Mouse (Mus musculus) liver, embryonic 13.5 days (tissue): Measurements from ENCODE around the gene Lrrc43. TPM values are rescaled to one million over a fixed set of nuclear protein-coding genes. Genes with fewer than 3 reads are reported as not detected.

Experiments
- ATAC-seq: fragments of 200-750 bp; cut with Nextera tagmentation; 2 replicates; pipeline ENCODE4 v1.8.0; 2017; ENCODE audit warnings: low read depth, mild to moderate bottlenecking, moderate number of reproducible peaks, moderate library complexity
- DNase-seq: peaks from one replicate; pipeline ENCODE4 v3.0.0; 2022
- H3K27ac ChIP-seq: fragments of 300-500 bp; sonication (generic); 2 replicates; pipeline ENCODE4 v1.5.1; 2015; ENCODE audit warnings: moderate library complexity, mild to moderate bottlenecking, inconsistent platforms
- H3K27me3 ChIP-seq: fragments of 300-500 bp; sonication (generic); 2 replicates; pipeline ENCODE4 v1.6.1; 2015; ENCODE audit warnings: mild to moderate bottlenecking, inconsistent platforms
- H3K36me3 ChIP-seq: fragments of 300-500 bp; sonication (generic); 2 replicates; pipeline ENCODE4 v1.6.1; 2015; ENCODE audit warnings: mild to moderate bottlenecking, inconsistent platforms
- H3K4me1 ChIP-seq: fragments of 300-500 bp; sonication (generic); replicated peaks from 2 replicates; pipeline ENCODE4 v1.6.1; 2015; ENCODE audit warnings: inconsistent platforms
- H3K4me2 ChIP-seq: fragments of 300-500 bp; sonication (generic); 2 replicates; pipeline ENCODE4 v1.6.1; 2015; ENCODE audit warnings: inconsistent platforms, mild to moderate bottlenecking, moderate library complexity
- H3K4me3 ChIP-seq: fragments of 300-500 bp; sonication (generic); replicated peaks from 2 replicates; pipeline ENCODE4 v1.5.1; 2015; ENCODE audit warnings: mild to moderate bottlenecking, inconsistent platforms
- H3K9ac ChIP-seq: fragments of 300-500 bp; sonication (generic); 2 replicates; pipeline ENCODE4 v1.6.1; 2015; ENCODE audit warnings: mild to moderate bottlenecking, inconsistent platforms
- H3K9me3 ChIP-seq: fragments of 300-500 bp; sonication (generic); replicated peaks from 2 replicates; pipeline ENCODE4 v1.6.1; 2016; ENCODE audit warnings: inconsistent platforms
- WGBS: fragments of 180-500 bp; shearing (Covaris S2); methylation state at CpG from one replicate; pipeline ENCODE4 v1.1.7; 2015; ENCODE audit not compliant: insufficient replicate concordance; 5-methylcytosine and 5-hydroxymethylcytosine counted together
- polyA plus RNA-seq: library from polyadenylated mRNA; unstranded; fragments of >200 nt; fragmentation: Nextera tagmentation; extraction: Ambion mirVana; gene quantifications from 2 replicates; pipeline ENCODE4 v1.2.1, GENCODE M21; 2015

Lrrc43 gene
- polyA plus RNA-seq, 1 experiment from 2014 or later: not detected

DNA sequence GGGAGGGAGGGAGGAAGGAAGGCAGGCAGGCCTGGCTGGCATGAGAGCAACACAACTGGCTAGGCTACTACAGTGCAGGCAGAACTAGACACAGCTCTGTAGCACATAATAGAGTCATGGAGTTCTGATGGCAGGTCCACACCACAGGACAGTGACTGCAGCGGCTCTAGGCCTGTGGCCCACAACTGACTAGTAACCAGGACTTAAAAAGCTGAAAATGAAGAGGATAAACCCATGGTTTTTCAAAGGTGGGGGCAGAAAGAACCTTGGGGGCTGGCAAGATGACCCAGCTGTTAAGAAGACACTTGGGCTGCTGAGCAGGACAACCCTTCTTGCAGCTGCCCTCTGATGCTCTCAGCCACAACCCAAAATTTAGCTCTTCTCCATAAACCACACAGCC lies 32.5 kb downstream of the Lrrc43 start:
- no peaks in the 10 kb centered on the region for H3K9me3 ChIP-seq
- no peak overlapping the region for H3K9ac ChIP-seq
- H3K4me2 ChIP-seq: no peak overlapping the region
- ATAC-seq (no peak), DNase-seq (no peak)
- 86% methylated on average over 1 of the region's 1 CpGs for WGBS
- no peaks in the 10 kb centered on the region for H3K27me3 ChIP-seq
- H3K4me1 ChIP-seq: peaks cover 36% of the 10 kb centered on the region
- H3K4me3 ChIP-seq: no peak overlapping the region
- H3K27ac ChIP-seq: no peak overlapping the region
- peaks cover 34% of the 10 kb centered on the region for H3K36me3 ChIP-seq

DNA sequence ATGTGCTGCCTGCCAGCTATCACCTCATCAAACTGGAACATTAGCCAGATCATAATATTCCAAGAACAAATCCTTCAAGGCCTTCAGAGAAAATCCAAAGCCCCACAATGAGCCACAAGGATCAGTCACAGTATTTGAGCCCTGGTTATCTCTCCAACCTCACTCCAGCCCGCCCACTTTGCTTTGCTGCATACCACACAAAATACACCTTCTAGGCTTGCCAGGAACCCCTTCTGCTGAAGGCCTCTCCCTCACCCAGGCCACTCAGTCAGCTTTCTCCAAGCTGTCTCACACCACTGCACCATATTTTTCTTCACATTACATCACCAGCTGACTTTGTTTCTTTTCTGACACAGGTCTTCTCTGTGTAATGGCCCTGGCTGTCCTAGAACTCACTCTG lies 33.1 kb downstream of the Lrrc43 start:
- H3K4me1 ChIP-seq: peaks cover 36% of the 10 kb centered on the region
- ATAC-seq (no peak), DNase-seq (no peak)
- peaks cover 28% of the 10 kb centered on the region for H3K36me3 ChIP-seq
- no peaks in the 10 kb centered on the region for H3K9me3 ChIP-seq
- no peak overlapping the region; the same call in 1 of the 2 replicates for H3K4me3 ChIP-seq
- H3K27ac ChIP-seq: no peak overlapping the region
- WGBS: 52% methylated on average over 1 of the region's 1 CpGs
- H3K4me2 ChIP-seq: peak overlapping the region; percentile 94
- H3K9ac ChIP-seq: no peak overlapping the region
- no peaks in the 10 kb centered on the region for H3K27me3 ChIP-seq

DNA sequence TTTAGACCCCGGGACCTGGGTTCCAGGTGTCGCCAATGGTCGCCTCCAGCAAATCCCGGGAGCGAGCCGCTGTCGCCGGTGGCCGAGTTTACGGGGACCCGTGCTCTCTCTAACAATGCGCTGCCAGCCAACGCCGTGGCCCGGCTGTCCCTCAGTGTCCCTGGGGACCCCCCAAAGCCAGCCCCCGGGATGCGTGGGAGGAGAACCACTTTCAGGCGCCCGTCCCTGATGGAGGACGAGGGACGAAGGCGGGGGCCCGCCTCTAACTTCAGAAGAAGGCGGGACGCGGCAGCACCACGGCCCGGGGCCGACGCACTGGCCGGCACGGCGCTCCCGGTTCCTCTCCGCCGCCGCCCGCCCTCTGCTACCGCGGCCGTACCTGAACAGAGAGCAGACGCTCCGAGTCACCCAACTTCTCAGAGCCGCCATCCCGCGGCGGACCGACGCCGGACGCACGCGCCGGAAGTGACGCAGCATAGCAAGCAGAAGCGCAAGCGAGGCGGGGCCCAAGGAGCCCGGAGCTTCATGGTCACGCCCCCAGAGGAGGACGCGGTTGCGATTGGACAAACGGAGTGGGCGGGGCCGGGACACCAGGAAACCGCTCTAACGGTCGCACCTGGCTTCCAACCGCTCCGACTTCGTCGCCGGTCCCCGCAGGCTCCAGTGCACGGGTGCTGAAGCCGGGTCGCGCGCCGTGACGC lies 34.7 kb downstream of the Lrrc43 start, which contains the start of gene Diablo:
Diablo (minus strand) TSS at position 485 of the 701 bp plus-strand sequence.
- Histone ChIP-seq H3K4me3 (peak within 1 kb of the TSS; percentile 93), H3K4me2 (peak within 1 kb of the TSS; percentile 94), H3K36me3 (peaks cover 19% of the 10 kb centered on the region), H3K27me3 (no peaks in the 10 kb centered on the region), H3K9ac (peak within 1 kb of the TSS; percentile 86), H3K27ac (peak within 1 kb of the TSS; percentile 74), H3K9me3 (no peaks in the 10 kb centered on the region), H3K4me1 (peaks cover 36% of the 10 kb centered on the region)
- DNase-seq (peak; percentile 99), ATAC-seq (peak; percentile 95)
- WGBS: under 1% methylated on average over 78 of the region's 82 CpGs

DNA sequence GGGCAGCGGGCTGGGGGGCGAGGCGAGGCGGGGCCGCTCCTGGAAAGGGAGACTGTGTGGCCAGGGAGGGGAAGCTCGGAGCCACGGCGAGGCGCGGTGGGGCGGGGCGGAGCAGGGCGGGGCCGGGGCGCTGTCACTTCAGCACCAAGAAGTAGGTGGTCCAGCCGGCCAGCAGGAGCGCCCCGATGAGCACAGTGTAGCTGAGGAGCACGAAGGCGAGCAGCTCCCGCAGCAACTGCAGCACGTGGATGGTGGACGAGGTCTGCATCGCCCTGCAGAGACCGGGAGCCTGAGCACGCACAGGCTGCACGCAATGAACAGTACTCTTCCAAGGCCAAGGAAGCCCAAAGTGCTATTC lies 35.3 kb downstream of the Lrrc43 start:
- no peak for DNase-seq
- Histone ChIP-seq H3K4me1 (peaks cover 36% of the 10 kb centered on the region), H3K4me2 (peak overlapping the region; percentile 94), H3K4me3 (peak overlapping the region; percentile 93), H3K36me3 (peaks cover 19% of the 10 kb centered on the region), H3K9me3 (no peaks in the 10 kb centered on the region), H3K27me3 (no peaks in the 10 kb centered on the region), H3K9ac (peak overlapping the region; percentile 73), H3K27ac (peak overlapping the region; percentile 72)
- peak; percentile 92 for ATAC-seq
- WGBS: 1% methylated on average over 27 of the region's 27 CpGs

DNA sequence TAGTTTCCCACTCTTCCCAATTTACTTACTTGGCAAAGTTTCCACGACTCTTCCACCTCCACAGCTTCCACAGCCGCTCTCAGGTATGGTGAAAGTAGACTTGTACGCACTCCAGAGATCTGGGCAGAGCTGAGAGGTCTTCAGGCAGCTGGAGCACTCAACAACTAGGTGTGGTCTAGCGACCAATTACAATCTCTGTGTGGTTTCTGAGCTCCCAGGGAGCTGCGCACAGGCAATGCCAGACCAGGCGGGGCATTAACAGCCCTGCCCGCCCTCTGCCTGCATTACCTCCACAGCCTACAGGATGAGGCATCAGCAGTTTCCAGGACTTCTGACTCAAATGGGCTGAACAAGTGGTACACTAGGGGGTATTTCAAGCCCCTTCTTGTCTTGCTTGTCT lies 36.2 kb downstream of the Lrrc43 start, which contains the start of gene Gm49027:
Gm49027 (minus strand) TSS at position 208 of the 400 bp plus-strand sequence.
- peak within 1 kb of the TSS; percentile 73 for H3K9ac ChIP-seq
- peaks cover 36% of the 10 kb centered on the region for H3K4me1 ChIP-seq
- ATAC-seq (no peak), DNase-seq (no peak)
- H3K27ac ChIP-seq: peak within 1 kb of the TSS; percentile 72
- 67% methylated on average over 7 of the region's 7 CpGs for WGBS
- H3K36me3 ChIP-seq: peaks cover 22% of the 10 kb centered on the region
- peak within 1 kb of the TSS; percentile 93 for H3K4me3 ChIP-seq
- H3K27me3 ChIP-seq: no peaks in the 10 kb centered on the region
- H3K9me3 ChIP-seq: no peaks in the 10 kb centered on the region
- H3K4me2 ChIP-seq: peak within 1 kb of the TSS; percentile 94

DNA sequence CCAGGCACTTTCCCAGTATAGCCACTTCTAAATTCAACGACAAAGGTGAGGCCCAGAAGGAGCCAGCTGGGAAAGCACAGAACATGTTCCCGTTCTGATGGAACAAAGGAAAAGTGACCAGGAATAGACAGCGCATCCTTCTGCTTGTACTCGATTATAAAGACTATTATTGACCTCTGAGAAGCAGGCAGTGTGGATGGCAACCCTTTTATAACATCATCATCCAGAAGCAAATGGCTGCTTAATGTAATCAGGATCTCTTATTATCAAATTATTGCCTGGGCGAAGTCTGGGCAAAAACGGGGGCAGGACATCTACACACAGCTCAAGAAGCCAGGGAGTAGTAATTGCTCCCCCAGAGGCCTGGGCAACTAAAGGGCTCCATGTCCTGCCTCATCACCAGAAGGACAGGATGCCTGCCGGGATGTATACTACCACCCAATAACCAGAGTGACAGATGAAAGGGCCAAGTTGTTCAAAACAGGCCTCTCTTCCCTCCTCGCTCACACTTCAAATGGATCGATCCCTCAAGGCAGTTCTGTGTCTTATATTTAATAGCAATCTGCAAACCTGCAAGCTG lies 36.9 kb downstream of the Lrrc43 start:
- H3K27ac ChIP-seq: no peak overlapping the region
- H3K4me2 ChIP-seq: no peak overlapping the region
- ATAC-seq (no peak), DNase-seq (no peak)
- peaks cover 29% of the 10 kb centered on the region for H3K36me3 ChIP-seq
- no peaks in the 10 kb centered on the region for H3K9me3 ChIP-seq
- H3K4me1 ChIP-seq: peaks cover 36% of the 10 kb centered on the region
- H3K9ac ChIP-seq: no peak overlapping the region
- no peaks in the 10 kb centered on the region for H3K27me3 ChIP-seq
- WGBS: 78% methylated on average over 9 of the region's 9 CpGs
- no peak overlapping the region for H3K4me3 ChIP-seq

DNA sequence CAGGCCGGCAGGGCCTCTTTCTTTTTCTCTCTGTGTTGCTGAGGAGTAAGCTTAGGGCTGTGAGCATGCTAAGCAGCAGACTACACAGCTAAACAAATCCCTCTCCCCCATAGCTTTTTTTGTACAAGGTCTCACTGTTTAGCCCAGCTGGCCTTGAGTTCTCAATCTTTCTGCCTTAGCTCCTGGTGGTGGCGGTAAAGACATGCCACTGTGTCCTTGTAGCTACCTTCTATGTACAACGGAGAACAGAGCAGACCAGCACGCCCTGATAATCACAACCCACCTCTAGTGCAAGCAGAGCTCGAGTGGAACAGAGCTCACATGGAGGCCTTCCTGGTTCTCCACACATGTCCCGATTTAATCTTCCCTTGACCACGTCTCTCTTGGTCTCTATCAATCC lies 39.5 kb downstream of the Lrrc43 start:
- no peaks in the 10 kb centered on the region for H3K27me3 ChIP-seq
- DNase-seq (no peak), ATAC-seq (no peak)
- H3K4me3 ChIP-seq: no peak overlapping the region
- peaks cover 56% of the 10 kb centered on the region for H3K36me3 ChIP-seq
- no peak overlapping the region for H3K4me2 ChIP-seq
- H3K27ac ChIP-seq: no peak overlapping the region
- H3K4me1 ChIP-seq: peaks cover 16% of the 10 kb centered on the region
- H3K9ac ChIP-seq: no peak overlapping the region
- no peaks in the 10 kb centered on the region for H3K9me3 ChIP-seq
- 73% methylated on average over 7 of the region's 7 CpGs for WGBS

DNA sequence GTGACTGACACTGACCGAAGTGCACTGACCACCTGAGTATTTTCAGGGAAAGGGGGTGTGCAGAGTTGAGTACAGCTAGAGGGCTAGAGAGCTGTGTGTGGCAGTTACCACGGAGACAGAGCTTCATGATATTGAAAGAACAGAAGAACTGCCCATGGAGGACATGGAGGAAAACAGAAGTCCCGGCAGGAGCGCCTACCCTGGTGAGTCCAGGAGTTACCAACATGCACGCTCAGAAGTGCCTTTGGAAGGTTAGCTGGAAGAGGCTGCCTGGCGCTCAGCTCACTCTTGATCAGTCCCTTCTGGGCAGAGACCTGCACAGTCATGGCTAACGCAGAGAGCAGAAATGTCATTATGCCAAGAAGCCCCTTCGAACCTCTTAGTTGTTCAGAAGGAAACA lies 41.0 kb downstream of the Lrrc43 start:
- 78% methylated on average over 8 of the region's 8 CpGs for WGBS

DNA sequence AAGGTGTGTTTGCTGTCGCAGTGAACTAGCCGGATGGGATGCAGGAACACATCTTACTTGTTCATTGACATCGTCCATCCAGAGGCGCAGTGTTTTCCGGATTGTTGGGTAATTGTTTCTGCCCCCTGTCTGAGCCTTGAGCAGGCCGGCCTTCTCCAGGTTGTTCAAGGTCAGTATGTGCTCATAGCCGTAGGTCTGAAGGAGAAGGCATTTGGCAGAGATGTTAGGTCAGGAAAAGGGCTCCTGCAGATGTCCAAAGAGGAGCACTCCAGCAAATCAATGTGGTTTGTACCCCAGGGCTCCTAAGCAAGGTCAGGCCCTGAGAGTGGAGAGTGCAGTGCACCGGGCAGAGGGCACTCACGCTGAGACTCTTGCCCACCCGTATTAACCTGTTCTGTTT lies 44.7 kb downstream of the Lrrc43 start:
- DNase-seq (no peak), ATAC-seq (no peak)
- WGBS: 87% methylated on average over 10 of the region's 10 CpGs
- H3K36me3 ChIP-seq: peaks cover 79% of the 10 kb centered on the region
- H3K27ac ChIP-seq: no peak overlapping the region
- H3K4me3 ChIP-seq: no peak overlapping the region
- H3K4me2 ChIP-seq: no peak overlapping the region
- H3K27me3 ChIP-seq: no peaks in the 10 kb centered on the region
- no peak overlapping the region for H3K9ac ChIP-seq
- no peaks in the 10 kb centered on the region for H3K9me3 ChIP-seq
- peaks cover 4% of the 10 kb centered on the region; the same call in 1 of the 2 replicates for H3K4me1 ChIP-seq

More for the DNA sequence above, 41.0 kb downstream of the Lrrc43 start:
- Histone ChIP-seq H3K27me3 (no peaks in the 10 kb centered on the region), H3K9ac (no peak overlapping the region), H3K27ac (no peak overlapping the region), H3K36me3 (peaks cover 67% of the 10 kb centered on the region), H3K9me3 (no peaks in the 10 kb centered on the region), H3K4me3 (no peak overlapping the region), H3K4me2 (no peak overlapping the region), H3K4me1 (peaks cover 8% of the 10 kb centered on the region)
- ATAC-seq (no peak), DNase-seq (no peak)

DNA sequence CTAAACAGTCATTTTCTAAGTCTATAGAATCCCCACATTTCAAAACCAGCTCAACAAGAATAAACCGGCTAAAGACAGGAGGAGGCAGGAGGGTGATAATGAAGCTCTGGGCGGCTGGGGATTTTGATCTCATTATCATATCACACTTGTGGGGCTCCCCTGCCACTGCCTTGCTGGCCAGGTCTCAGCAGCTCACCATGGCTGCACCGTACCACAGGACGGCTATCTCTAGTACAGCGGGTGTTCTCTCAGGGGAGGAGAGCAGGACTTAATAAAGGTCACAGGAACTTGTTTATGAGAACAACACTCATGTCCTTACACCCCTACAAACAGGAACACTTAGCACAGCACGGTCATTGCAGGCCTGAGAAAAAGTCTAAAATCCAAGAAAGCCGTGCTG lies 66.6 kb downstream of the Lrrc43 start:
- H3K9ac ChIP-seq: no peak overlapping the region

DNA sequence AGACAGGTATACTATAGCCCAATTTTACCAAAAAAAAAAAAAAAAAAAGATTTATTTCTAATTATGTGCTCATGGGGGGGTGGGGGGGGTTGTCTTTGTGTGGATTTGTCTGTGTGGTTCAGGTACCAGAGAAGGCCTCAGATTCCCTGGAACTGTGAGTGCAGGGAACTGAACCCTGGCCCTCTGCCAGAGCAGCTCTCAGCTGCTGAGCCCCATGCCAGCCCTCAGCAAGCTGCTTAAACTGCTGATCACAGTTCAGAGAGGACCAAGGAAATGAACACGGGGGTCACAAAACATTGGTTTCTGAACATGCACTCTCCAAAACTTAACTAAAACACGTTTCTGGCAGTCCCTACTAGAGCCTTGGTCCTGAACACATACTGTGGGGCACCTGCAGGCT lies 67.3 kb downstream of the Lrrc43 start:
- no peaks in the 10 kb centered on the region for H3K9me3 ChIP-seq
- H3K36me3 ChIP-seq: peaks cover 62% of the 10 kb centered on the region
- no peak overlapping the region for H3K27ac ChIP-seq
- H3K4me2 ChIP-seq: no peak overlapping the region
- ATAC-seq (no peak), DNase-seq (no peak)
- no peak overlapping the region; the same call in 1 of the 2 replicates for H3K9ac ChIP-seq
- 63% methylated on average over 2 of the region's 2 CpGs for WGBS
- H3K4me1 ChIP-seq: peaks cover 20% of the 10 kb centered on the region
- H3K4me3 ChIP-seq: no peak overlapping the region
- H3K27me3 ChIP-seq: no peaks in the 10 kb centered on the region

More for the DNA sequence above, 66.6 kb downstream of the Lrrc43 start:
- ATAC-seq (peak; percentile 99), DNase-seq (peak; percentile 50)
- peaks cover 20% of the 10 kb centered on the region for H3K4me1 ChIP-seq
- no peaks in the 10 kb centered on the region for H3K27me3 ChIP-seq
- H3K36me3 ChIP-seq: peaks cover 57% of the 10 kb centered on the region
- no peaks in the 10 kb centered on the region for H3K9me3 ChIP-seq
- WGBS: 46% methylated on average over 7 of the region's 7 CpGs
- H3K27ac ChIP-seq: peak overlapping the region; percentile 56
- peak overlapping the region; percentile 3; the same call in 1 of the 2 replicates for H3K4me2 ChIP-seq
- no peak overlapping the region for H3K4me3 ChIP-seq
